Mouse (Mus musculus) megakaryocyte, embryonic 14.5 days (primary cell): ENCODE measurements around the gene Xylt1. TPM values are rescaled to one million over a fixed set of nuclear protein-coding genes. Genes with fewer than 3 reads are reported as not detected.

Experiments used
- H3K27me3 ChIP-seq: replicated peaks from 2 replicates; pipeline ENCODE3; 2012; ENCODE audit warnings: inconsistent platforms
- H3K36me3 ChIP-seq: replicated peaks from 2 replicates; pipeline ENCODE3; 2012; ENCODE audit warnings: low read length, inconsistent platforms, mixed read lengths
- H3K4me1 ChIP-seq: 2 replicates; pipeline ENCODE4 v1.6.1; 2012; ENCODE audit warnings: inconsistent platforms
- H3K4me3 ChIP-seq: replicated peaks from 2 replicates; pipeline ENCODE3; 2012; ENCODE audit warnings: moderate library complexity, mild to moderate bottlenecking, inconsistent platforms
- H3K9me3 ChIP-seq: 2 replicates; pipeline ENCODE4 v1.6.1; 2012; ENCODE audit warnings: inconsistent platforms
- FLI1 ChIP-seq: IDR thresholded peaks from 2 replicates; pipeline ENCODE4 v1.6.1; 2012; ENCODE audit warnings: low read length, inconsistent platforms, mixed read lengths
- GATA1 ChIP-seq: IDR thresholded peaks from 3 replicates; pipeline ENCODE4 v1.6.1; 2012; ENCODE audit warnings: mixed read lengths, low read length, inconsistent platforms, borderline replicate concordance
- polyA plus RNA-seq: library from polyadenylated mRNA; stranded (reverse); fragments of >175 nt; gene quantifications from 2 replicates; pipeline ENCODE4 v1.2.3, GENCODE M21; 2012; ENCODE audit warnings: low replicate concordance; ENCODE audit not compliant: insufficient read depth

Xylt1 gene
- polyA plus RNA-seq, 1 experiment = 0.38 TPM

DNA sequence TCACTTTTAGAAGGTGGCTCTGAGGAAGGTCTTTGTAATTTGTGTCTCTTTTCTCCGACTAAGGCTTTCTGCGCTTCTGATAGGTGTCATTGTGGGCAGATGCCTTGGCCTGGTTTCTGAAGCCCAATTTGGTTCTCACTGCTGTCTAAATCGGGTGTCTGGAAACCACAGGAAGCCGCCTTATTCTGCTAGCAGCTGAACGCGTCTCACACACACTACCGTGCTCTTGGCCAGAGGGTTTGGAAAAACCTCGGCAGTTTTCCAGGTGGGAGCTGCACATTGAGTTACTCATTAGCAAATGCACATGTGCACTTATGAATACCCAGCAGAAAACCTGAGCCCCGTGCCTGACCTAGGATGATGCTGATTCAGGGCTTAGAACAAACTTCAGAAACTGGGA lies 52.9 kb downstream of the Xylt1 start:
- H3K4me1 ChIP-seq = peaks cover 22% of the 10 kb centered on the region
- H3K27me3 ChIP-seq = peaks cover 14% of the 10 kb centered on the region
- TF ChIP-seq GATA1 = no peak
- no peak for TF ChIP-seq FLI1
- no peaks in the 10 kb centered on the region for H3K36me3 ChIP-seq
- H3K4me3 ChIP-seq = no peak overlapping the region
- H3K9me3 ChIP-seq = no peaks in the 10 kb centered on the region

DNA sequence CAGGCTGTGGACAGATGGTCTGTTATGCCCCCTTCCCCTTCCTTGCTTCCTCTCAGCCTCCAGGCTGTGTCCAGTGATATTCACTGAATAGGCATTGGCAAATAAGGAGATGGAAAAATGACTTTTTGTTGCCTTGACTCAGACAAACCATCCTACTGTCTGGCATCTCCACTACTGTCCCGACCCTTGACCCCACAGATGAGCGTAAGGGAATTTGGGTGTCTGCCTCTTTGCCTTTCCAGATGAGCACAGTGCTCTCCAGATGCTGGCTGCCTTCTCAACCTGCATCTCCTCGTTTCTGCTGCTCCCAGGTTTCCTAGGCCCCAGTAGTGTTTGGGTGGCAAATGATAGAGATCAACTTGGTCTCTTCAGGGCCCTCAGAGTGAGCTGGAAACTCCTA lies 54.3 kb downstream of the Xylt1 start:
- peaks cover 18% of the 10 kb centered on the region for H3K27me3 ChIP-seq
- H3K4me1 ChIP-seq = peaks cover 12% of the 10 kb centered on the region
- no peak overlapping the region for H3K4me3 ChIP-seq
- H3K9me3 ChIP-seq = no peaks in the 10 kb centered on the region
- no peaks in the 10 kb centered on the region for H3K36me3 ChIP-seq
- TF ChIP-seq FLI1 (no peak), GATA1 (no peak)

DNA sequence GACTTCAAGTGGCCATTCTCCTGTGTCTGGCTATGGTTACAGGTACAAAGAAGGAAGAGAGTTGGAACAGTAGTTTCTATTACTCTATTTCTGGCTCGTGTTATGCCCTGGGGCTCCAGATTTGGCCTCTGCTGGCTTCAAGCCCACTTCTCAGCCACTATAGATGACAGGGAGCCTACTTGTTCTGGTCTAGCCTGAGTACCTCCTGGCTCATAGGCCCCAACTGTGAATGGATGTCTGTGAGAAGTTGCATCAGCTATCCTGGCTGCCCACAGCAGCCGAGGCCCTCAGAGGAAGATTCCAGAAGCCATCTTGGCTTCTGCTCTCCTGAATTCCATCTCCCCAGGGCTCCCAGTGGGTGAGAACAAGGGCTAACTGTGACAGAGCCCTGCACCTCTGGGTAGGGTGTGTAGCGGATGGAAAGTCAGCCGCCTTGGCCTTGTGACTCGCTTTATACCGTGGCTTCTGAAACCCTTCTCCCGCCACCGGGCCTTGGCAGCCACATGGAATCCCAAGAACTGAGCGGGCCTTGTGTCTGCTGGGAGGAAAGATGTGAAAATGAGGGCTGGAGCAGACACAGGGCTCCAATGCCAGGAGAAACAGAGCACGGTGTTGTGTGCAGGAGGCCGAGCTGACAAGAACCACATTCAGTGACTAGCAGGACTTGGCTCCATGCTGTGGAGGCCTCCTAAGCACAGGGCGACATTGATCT lies 55.1 kb downstream of the Xylt1 start:
- Histone ChIP-seq H3K27me3 (peaks cover 18% of the 10 kb centered on the region), H3K9me3 (no peaks in the 10 kb centered on the region; the same call in 1 of the 2 replicates), H3K4me1 (peaks cover 12% of the 10 kb centered on the region), H3K4me3 (no peak overlapping the region), H3K36me3 (no peaks in the 10 kb centered on the region)
- TF ChIP-seq GATA1 (no peak), FLI1 (no peak)

- Histone ChIP-seq H3K4me1 (peaks cover 12% of the 10 kb centered on the region), H3K4me3 (no peak overlapping the region), H3K36me3 (no peaks in the 10 kb centered on the region), H3K27me3 (peaks cover 18% of the 10 kb centered on the region), H3K9me3 (no peaks in the 10 kb centered on the region; the same call in 1 of the 2 replicates)
- TF ChIP-seq GATA1 (no peak), FLI1 (no peak)
Observed at GRCm38 (mm10) chr7:117436892-117437291, 56.1 kb downstream of the Xylt1 start.

GRCm38 (mm10) chr7:117440994-117441393 lies 60.2 kb downstream of the Xylt1 start:
- H3K27me3 ChIP-seq = peaks cover 10% of the 10 kb centered on the region
- H3K9me3 ChIP-seq = no peaks in the 10 kb centered on the region; the same call in 1 of the 2 replicates
- H3K4me1 ChIP-seq = no peaks in the 10 kb centered on the region
- no peak overlapping the region for H3K4me3 ChIP-seq
- TF ChIP-seq FLI1 (no peak), GATA1 (no peak)
- H3K36me3 ChIP-seq = no peaks in the 10 kb centered on the region

DNA sequence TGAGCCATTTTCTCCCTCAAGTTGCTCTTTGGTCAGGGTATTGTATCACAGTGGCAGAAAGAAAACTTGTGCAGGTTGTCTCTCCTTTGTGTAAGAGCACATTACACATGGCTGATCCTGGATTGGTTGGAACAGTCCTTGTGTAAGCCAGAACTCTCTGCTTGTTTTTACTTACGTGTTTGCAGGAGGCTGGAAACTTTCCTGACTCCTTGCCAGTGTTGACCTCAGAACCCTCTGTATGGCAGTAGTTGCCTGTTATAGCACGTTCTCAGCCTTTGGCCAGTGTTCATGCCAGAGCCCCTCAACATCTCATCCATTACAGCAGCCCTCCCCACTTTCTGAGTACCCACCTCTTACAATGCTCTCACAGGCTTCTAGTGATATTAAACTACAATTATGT lies 61.9 kb downstream of the Xylt1 start:
- Histone ChIP-seq H3K9me3 (no peaks in the 10 kb centered on the region; the same call in 1 of the 2 replicates), H3K27me3 (peaks cover 3% of the 10 kb centered on the region), H3K4me3 (no peak overlapping the region), H3K4me1 (no peaks in the 10 kb centered on the region), H3K36me3 (no peaks in the 10 kb centered on the region)
- TF ChIP-seq GATA1 = no peak
- TF ChIP-seq FLI1 = no peak

DNA sequence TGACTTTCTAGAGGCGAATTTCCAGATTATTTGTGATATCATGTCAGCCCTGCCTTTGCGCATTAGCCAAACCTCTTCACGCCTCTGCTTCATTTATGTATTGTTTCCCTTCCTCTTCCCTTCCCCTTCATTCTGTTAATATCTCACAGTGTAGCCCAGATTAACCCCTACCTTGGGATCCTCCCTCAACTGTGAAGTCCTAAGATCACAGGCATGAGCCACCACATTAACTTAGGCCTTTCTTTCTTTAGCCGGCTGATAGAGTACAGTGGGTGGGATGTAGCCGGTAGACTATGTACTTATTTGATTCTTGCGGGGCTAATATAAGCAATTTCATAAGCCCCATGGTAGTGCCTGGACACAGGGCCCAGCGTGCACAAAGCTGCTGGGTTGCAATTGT lies 62.4 kb downstream of the Xylt1 start:
- TF ChIP-seq GATA1 = no peak
- TF ChIP-seq FLI1 = no peak
- Histone ChIP-seq H3K36me3 (no peaks in the 10 kb centered on the region), H3K9me3 (no peaks in the 10 kb centered on the region; the same call in 1 of the 2 replicates), H3K4me1 (no peaks in the 10 kb centered on the region), H3K4me3 (no peak overlapping the region), H3K27me3 (peaks cover 3% of the 10 kb centered on the region)

DNA sequence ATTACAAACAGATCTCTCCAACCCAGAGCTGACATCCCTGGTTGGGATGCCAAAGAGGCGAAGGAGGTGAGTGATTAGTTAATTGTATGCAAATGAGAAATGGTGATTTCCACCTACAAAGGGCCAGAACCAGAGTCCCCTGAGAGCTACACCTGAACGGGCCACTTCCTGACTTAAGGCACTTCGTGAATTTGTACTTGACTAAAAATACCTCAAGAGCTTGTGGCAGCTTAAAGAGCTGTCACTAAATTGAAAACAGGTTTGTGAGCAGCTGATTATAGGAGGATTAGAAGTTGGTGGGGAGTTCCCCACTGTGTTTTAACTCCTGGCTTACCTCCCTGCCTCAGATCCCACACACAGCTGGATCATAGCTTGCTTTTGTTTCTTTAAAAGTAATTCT lies 64.7 kb downstream of the Xylt1 start:
- no peaks in the 10 kb centered on the region for H3K4me1 ChIP-seq
- H3K4me3 ChIP-seq = no peak overlapping the region
- TF ChIP-seq FLI1 = no peak
- TF ChIP-seq GATA1 = no peak
- no peaks in the 10 kb centered on the region for H3K36me3 ChIP-seq
- H3K9me3 ChIP-seq = peaks cover 11% of the 10 kb centered on the region
- no peaks in the 10 kb centered on the region for H3K27me3 ChIP-seq

- Histone ChIP-seq H3K4me1 (peaks cover under 1% of the 10 kb centered on the region; the same call in 1 of the 2 replicates), H3K36me3 (no peaks in the 10 kb centered on the region), H3K27me3 (no peaks in the 10 kb centered on the region), H3K4me3 (no peak overlapping the region), H3K9me3 (peaks cover 11% of the 10 kb centered on the region)
- no peak for TF ChIP-seq FLI1
- TF ChIP-seq GATA1 = no peak
Observed at GRCm38 (mm10) chr7:117449605-117450004, 68.8 kb downstream of the Xylt1 start.

- TF ChIP-seq FLI1 (no peak), GATA1 (no peak)
- H3K27me3 ChIP-seq = no peaks in the 10 kb centered on the region
- H3K9me3 ChIP-seq = peaks cover 11% of the 10 kb centered on the region
- no peaks in the 10 kb centered on the region for H3K36me3 ChIP-seq
- no peak overlapping the region for H3K4me3 ChIP-seq
- H3K4me1 ChIP-seq = peaks cover 7% of the 10 kb centered on the region; the same call in 1 of the 2 replicates
Observed at GRCm38 (mm10) chr7:117451212-117451611, 70.4 kb downstream of the Xylt1 start.

GRCm38 (mm10) chr7:117452269-117452668 lies 71.5 kb downstream of the Xylt1 start:
- no peak overlapping the region for H3K4me3 ChIP-seq
- peaks cover 11% of the 10 kb centered on the region for H3K9me3 ChIP-seq
- H3K27me3 ChIP-seq = no peaks in the 10 kb centered on the region
- H3K36me3 ChIP-seq = no peaks in the 10 kb centered on the region
- peaks cover 7% of the 10 kb centered on the region; the same call in 1 of the 2 replicates for H3K4me1 ChIP-seq
- TF ChIP-seq GATA1 (no peak), FLI1 (no peak)
